Mouse (Mus musculus) heart, postnatal 0 days (tissue): Measurements from ENCODE around the gene Uhrf1. TPM values are rescaled to one million over a fixed set of nuclear protein-coding genes. Genes with fewer than 3 reads are reported as not detected.

Experiments used
- ATAC-seq: fragments of 200-750 bp; cut with Nextera tagmentation; 2 replicates; pipeline ENCODE4 v1.8.0; 2017; ENCODE audit warnings: low read depth, moderate number of reproducible peaks, moderate library complexity; ENCODE audit not compliant: insufficient read depth
- DNase-seq: peaks from one replicate; pipeline ENCODE4 v3.0.0-alpha.2; 2016; ENCODE audit warnings: low spot score
- H3K27ac ChIP-seq: fragments of 300-500 bp; sonication (generic); 2 replicates; pipeline ENCODE4 v1.5.1; 2014; ENCODE audit warnings: low read depth, mild to moderate bottlenecking
- H3K27me3 ChIP-seq: fragments of 300-500 bp; sonication (generic); 2 replicates; pipeline ENCODE4 v1.6.1; 2014; ENCODE audit warnings: low read length, mixed read lengths; ENCODE audit not compliant: control insufficient read depth, insufficient read depth
- H3K36me3 ChIP-seq: fragments of 300-500 bp; sonication (generic); replicated peaks from 2 replicates; pipeline ENCODE4 v1.6.1; 2014; ENCODE audit warnings: low read length, mixed read lengths; ENCODE audit not compliant: control insufficient read depth, insufficient read depth
- H3K4me1 ChIP-seq: fragments of 300-500 bp; sonication (generic); 2 replicates; pipeline ENCODE4 v1.6.1; 2014; ENCODE audit warnings: antibody characterized with exemption; ENCODE audit not compliant: control insufficient read depth, insufficient read depth
- H3K4me2 ChIP-seq: fragments of 300-500 bp; sonication (generic); 2 replicates; pipeline ENCODE4 v1.6.1; 2014; ENCODE audit warnings: low read depth, mild to moderate bottlenecking, low read length, moderate library complexity
- H3K4me3 ChIP-seq: fragments of 300-500 bp; sonication (generic); 2 replicates; pipeline ENCODE4 v1.5.1; 2014; ENCODE audit warnings: low read depth, low read length
- H3K9ac ChIP-seq: fragments of 300-500 bp; sonication (generic); replicated peaks from 2 replicates; pipeline ENCODE4 v1.6.1; 2014; ENCODE audit warnings: low read depth, low read length, mixed read lengths
- H3K9me3 ChIP-seq: fragments of 300-500 bp; sonication (generic); replicated peaks from 2 replicates; pipeline ENCODE4 v1.6.1; 2016; ENCODE audit warnings: low read length; ENCODE audit not compliant: control insufficient read depth
- CTCF ChIP-seq: IDR thresholded peaks from 2 replicates; pipeline ENCODE4 v1.5.1; 2016; ENCODE audit warnings: antibody characterized with exemption, control low read depth, low read depth
- EP300 ChIP-seq: IDR thresholded peaks from 2 replicates; pipeline ENCODE4 v1.6.1; 2016; ENCODE audit warnings: antibody characterized with exemption, low read depth
- WGBS: fragments of 180-500 bp; shearing (Covaris S2); extraction: QIAGEN DNeasy Blood & Tissue Kit; methylation state at CpG from one replicate; pipeline ENCODE4 v1.1.7; 2014; 5-methylcytosine and 5-hydroxymethylcytosine counted together
- polyA plus RNA-seq: library from polyadenylated mRNA; unstranded; fragments of >200 nt; fragmentation: Nextera tagmentation; extraction: Ambion mirVana; gene quantifications from 2 replicates; pipeline ENCODE4 v1.2.1, GENCODE M21; 2015
- total RNA-seq: library from RNA; depleted of rRNA; stranded (reverse); fragments of >200 nt; gene quantifications from 2 replicates; pipeline ENCODE4 v1.2.3, GENCODE M21; 2014; ENCODE audit warnings: low replicate concordance

Uhrf1 gene
- total and polyA plus RNA-seq, 2 experiments from 2014 or later = 13.2 to 26.8 TPM

DNA sequence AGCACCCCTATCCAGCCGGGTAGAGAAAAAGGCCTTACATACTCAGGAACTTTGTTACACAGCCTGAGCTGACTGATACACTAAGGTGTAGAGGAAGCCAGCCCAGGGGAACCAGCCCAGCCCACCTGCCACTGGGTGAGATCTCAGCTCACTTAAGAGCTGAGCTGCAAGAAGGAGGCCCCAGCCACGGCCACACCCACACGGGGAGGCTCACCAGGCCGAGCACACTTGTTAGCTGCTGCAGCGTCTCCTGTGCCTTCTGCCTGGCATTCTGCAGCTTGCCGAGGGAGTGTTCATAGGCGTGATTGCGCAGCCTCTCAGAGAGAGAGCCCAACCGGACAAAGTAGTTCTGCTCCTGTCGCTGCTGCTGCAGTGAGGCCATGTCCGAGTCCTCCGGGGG, 21.9 kb upstream of the Uhrf1 start:
- no peak overlapping the region for H3K27ac ChIP-seq
- H3K36me3 ChIP-seq = peaks cover 70% of the 10 kb centered on the region

DNA sequence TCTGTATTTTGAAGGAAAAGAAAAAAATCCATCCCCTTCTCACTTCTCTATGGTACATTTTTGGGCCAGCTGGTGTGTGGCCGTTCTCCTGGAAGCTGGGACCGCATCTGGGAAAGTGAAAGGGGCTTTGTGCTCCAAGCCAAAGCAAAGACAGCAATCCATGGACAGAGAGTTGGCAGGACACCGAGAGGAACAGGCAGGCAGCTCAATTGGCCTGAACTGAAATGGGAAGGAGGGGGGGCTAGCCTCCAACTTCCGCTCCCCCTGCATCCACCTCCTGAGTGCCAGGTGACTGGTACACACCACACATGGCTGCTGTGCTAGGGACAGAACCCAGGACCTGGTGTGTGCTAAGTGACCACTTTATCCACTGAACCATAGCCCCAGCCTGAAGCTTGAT, 20.3 kb upstream of the Uhrf1 start:
- H3K27me3 ChIP-seq = no peaks in the 10 kb centered on the region
- H3K9ac ChIP-seq = no peak overlapping the region
- H3K4me2 ChIP-seq = no peak overlapping the region
- peak overlapping the region; percentile 20; the same call in 1 of the 2 replicates for H3K27ac ChIP-seq
- 77% methylated on average over 4 of the region's 4 CpGs for WGBS
- peaks cover 12% of the 10 kb centered on the region for H3K4me1 ChIP-seq
- ATAC-seq = no peak
- no peaks in the 10 kb centered on the region for H3K9me3 ChIP-seq
- H3K4me3 ChIP-seq = no peak overlapping the region
- no peak for DNase-seq
- no peak for TF ChIP-seq CTCF
- H3K36me3 ChIP-seq = peaks cover 80% of the 10 kb centered on the region

More for the DNA sequence above, 21.9 kb upstream of the Uhrf1 start:
- DNase-seq = no peak
- Histone ChIP-seq H3K4me1 (peaks cover 17% of the 10 kb centered on the region; the same call in 1 of the 2 replicates), H3K9me3 (no peaks in the 10 kb centered on the region), H3K4me2 (no peak overlapping the region), H3K4me3 (no peak overlapping the region), H3K9ac (no peak overlapping the region), H3K27me3 (no peaks in the 10 kb centered on the region)
- ATAC-seq = no peak
- no peak for TF ChIP-seq EP300
- no peak for TF ChIP-seq CTCF
- 89% methylated on average over 12 of the region's 12 CpGs for WGBS

DNA sequence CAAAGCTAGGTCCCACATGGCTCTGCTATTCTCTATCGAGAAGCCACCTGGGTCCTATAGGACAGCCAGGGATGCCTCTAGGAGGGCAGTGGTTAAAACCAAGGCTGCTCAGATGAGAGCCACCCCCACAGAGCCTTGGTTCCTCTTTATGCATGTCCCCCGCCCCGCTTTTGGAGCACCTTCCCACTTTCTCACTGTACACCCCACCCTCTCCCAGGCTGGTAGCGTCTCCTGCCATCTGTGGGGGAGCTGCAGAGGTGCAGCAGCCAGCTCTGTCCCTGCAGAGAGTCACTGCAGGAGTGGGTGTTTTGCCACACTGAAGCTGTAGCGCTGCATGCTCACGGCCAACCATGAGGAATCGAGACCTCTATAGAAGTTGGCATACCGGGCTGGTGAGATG, 19.8 kb upstream of the Uhrf1 start:
- Histone ChIP-seq H3K9ac (no peak overlapping the region), H3K4me3 (no peak overlapping the region), H3K4me2 (no peak overlapping the region), H3K27ac (peak overlapping the region; percentile 20; the same call in 1 of the 2 replicates), H3K36me3 (peaks cover 77% of the 10 kb centered on the region), H3K9me3 (no peaks in the 10 kb centered on the region), H3K27me3 (no peaks in the 10 kb centered on the region), H3K4me1 (peaks cover 13% of the 10 kb centered on the region)
- 84% methylated on average over 8 of the region's 8 CpGs for WGBS
- TF ChIP-seq EP300 (no peak), CTCF (no peak)
- no peak for DNase-seq
- ATAC-seq = no peak

DNA sequence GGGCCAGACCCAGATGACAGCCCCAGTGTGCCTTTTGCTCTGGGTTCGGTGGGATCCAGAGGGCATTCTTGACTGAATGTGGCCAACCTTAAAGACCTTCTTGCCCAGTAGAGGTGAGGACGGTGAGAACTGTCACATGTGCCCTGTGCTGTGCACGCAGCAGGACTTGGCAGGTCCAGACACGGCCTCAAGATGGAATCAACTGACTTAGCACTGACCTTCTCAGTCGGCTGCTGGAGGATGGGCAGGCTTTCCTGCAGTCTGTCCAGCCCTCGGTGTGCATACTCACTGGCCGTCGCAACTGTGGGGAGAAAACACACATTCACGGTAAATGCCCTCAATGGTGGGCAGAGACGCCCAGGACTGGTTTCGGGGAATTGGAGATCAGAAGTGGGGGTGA, 17.1 kb upstream of the Uhrf1 start:
- Histone ChIP-seq H3K27me3 (no peaks in the 10 kb centered on the region), H3K4me2 (no peak overlapping the region), H3K9me3 (no peaks in the 10 kb centered on the region), H3K27ac (no peak overlapping the region), H3K4me3 (no peak overlapping the region), H3K9ac (no peak overlapping the region), H3K4me1 (peaks cover 20% of the 10 kb centered on the region), H3K36me3 (peaks cover 58% of the 10 kb centered on the region)
- TF ChIP-seq CTCF (no peak), EP300 (no peak)
- DNase-seq = no peak
- no peak for ATAC-seq
- WGBS = 94% methylated on average over 11 of the region's 11 CpGs

DNA sequence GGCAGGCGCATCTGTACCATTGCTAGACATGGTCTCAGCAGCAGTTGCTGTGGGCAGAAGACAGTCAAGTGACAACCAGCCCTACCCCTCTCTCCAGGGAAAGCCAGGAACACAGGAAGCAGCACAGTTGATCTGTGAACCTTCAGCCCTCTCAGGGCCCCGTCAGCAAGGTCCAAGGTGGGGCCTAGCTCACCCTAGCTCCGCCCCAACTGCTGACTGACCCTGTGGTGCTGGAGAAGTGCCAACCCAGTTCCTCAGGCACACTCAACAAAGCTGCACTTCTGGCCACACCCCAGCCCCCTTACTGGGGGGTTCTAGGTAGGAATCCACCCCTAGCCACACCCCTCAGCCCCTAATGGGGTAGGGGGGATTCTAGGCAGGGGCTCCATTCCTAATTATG, 15.3 kb upstream of the Uhrf1 start:
- TF ChIP-seq CTCF (no peak), EP300 (no peak)
- H3K9me3 ChIP-seq = no peaks in the 10 kb centered on the region
- H3K27ac ChIP-seq = peak overlapping the region; percentile 93
- H3K4me1 ChIP-seq = peaks cover 27% of the 10 kb centered on the region
- H3K4me2 ChIP-seq = peak overlapping the region; percentile 3; the same call in 1 of the 2 replicates
- ATAC-seq (no peak), DNase-seq (peak; percentile 73)
- H3K9ac ChIP-seq = no peak overlapping the region; the same call in 1 of the 2 replicates
- H3K27me3 ChIP-seq = no peaks in the 10 kb centered on the region
- H3K4me3 ChIP-seq = no peak overlapping the region
- WGBS = 29% methylated on average over 3 of the region's 3 CpGs
- peaks cover 42% of the 10 kb centered on the region for H3K36me3 ChIP-seq

DNA sequence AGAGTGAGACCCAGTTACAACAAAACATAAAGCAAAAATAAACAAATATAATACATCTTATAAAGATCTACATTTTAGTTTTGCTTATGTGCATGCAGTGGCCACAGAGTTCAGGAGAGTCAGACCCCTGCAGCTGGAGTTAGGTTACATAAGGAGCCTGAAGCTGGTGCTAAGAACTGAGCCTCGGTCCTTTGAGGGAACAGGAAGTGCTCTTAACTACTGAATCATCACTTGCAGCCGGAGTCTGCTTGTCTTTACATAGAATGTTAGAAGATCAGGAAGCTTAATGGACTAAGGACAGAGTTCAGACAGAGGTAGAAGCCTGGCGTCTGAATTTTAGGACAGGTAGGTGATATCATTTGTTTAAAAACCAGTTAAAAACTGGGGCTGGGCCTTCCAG, 14.3 kb upstream of the Uhrf1 start:
- peak overlapping the region; percentile 93 for H3K27ac ChIP-seq
- H3K36me3 ChIP-seq = peaks cover 33% of the 10 kb centered on the region
- ATAC-seq (no peak), DNase-seq (no peak)
- WGBS = 44% methylated on average over 3 of the region's 3 CpGs
- H3K4me3 ChIP-seq = peak overlapping the region; percentile 58
- TF ChIP-seq CTCF = no peak
- TF ChIP-seq EP300 = no peak
- peaks cover 27% of the 10 kb centered on the region for H3K4me1 ChIP-seq
- H3K4me2 ChIP-seq = peak overlapping the region; percentile 70
- no peaks in the 10 kb centered on the region for H3K9me3 ChIP-seq
- no peaks in the 10 kb centered on the region for H3K27me3 ChIP-seq
- H3K9ac ChIP-seq = peak overlapping the region; percentile 57; the same call in 1 of the 2 replicates
